Mouse (Mus musculus): ENCODE measurements at regions not wholly inside any gene's neighbourhood (a gene's known extent, or its start where the extent isn't known, plus 50 kb on each side); places are given as distances from the start of the nearest gene placed in this dataset.

GRCm38 (mm10) chr2:19714025-19714424 lies 56.5 kb downstream of the Otud1 start:
- DNase-seq = no peak

- peak; percentile 37 for DNase-seq
These were observed 58.1 kb downstream of the Otud1 start for GRCm38 (mm10) chr2:19715564-19716238.

DNA sequence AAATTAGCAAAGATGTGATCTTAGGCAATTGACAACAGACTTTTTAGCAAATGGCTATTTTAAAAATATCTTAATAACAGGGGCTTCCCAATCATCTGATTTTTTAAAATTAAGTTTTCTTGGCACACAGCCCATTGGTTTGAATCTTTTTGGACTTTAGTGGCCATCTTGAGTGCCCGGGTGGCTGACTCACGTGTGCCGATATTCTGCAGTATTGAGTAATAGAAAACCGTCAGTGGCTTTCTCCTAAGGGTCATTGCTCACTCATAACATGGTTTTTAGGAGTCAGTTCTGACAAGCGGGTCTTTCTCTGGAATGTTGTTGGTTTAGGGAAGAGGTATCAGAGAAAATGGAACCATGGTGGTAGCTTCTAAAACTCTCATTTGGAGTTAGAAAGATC lies 58.8 kb downstream of the Otud1 start:
- no peak for DNase-seq

- DNase-seq = no peak
These were observed 68.5 kb downstream of the Otud1 start for GRCm38 (mm10) chr2:19726085-19726484.

DNA sequence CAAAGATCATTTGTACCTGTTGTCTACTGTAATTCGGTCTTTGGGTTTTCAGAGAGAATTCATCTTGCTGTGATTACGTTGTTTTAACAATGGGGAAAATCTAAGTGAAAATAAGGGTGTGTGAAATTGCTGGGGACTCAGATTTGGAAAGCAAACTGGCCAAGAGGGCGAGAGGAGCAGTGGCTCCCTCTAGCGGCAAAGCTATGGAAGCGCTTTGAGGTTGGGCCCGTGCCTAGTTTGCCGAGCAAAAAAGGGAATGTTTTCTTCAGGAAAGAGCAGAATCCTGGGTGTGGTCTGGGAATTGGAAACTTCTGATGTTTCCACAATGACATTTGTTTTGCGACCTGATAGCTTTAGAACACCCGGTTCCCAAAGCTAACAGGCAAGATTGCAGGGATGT lies 69.4 kb downstream of the Otud1 start:
- DNase-seq = peak; percentile 52

- no peak for DNase-seq
These were observed 75.6 kb downstream of the Otud1 start for GRCm38 (mm10) chr2:19732922-19733859.

DNA sequence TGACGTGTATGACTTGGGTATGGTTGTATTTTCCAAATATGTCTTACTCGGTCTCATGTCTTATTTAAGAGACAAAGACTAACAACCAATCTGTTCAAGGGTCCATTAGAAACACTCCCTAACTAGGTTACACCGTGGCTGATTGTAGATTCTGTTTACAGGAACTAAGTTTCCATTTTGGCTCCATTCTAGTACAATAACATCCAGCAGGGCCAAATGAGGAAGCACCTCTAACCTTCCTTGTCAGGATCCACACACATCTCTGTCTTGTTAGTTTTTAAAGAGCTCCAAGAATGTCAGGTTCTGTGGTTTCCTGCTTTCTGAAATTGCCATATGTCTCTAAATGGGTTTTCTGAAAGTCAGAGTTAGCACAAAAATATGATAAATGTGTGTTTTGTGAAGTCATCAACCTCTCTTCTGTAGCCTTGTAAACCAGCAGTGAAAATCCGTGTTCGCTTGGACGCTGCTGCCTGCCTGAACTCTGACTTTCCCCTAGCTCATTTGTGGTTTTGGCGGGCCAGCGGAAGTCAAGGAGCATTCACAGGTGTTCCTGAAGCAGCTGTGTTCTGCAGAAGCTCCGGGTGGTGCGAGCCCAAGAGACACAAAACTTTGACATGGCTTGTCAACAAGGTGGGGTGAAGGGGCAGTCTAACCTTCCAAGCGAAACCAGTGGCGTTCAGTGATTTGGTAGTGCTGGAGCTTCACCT lies 76.8 kb downstream of the Otud1 start:
- no peak for DNase-seq

DNA sequence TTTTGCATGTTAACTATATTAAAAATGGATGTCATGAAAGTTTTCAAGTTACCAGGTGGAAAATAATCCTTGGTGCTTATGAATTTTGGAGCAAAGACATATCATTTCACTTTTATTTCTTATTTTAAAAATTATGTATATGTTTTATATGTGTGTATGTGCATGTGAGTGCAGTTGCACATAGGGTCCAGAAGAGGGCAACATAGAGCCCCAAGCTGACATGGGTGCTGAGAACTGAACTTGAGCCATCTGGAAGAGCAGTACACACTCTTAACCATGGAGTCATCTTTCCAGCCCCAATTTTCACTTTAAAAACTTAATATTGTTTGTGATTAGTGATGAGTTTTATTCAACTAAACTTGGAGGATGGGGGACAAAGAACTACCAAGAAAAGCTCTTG lies 84.0 kb downstream of the Otud1 start:
- DNase-seq = no peak

DNA sequence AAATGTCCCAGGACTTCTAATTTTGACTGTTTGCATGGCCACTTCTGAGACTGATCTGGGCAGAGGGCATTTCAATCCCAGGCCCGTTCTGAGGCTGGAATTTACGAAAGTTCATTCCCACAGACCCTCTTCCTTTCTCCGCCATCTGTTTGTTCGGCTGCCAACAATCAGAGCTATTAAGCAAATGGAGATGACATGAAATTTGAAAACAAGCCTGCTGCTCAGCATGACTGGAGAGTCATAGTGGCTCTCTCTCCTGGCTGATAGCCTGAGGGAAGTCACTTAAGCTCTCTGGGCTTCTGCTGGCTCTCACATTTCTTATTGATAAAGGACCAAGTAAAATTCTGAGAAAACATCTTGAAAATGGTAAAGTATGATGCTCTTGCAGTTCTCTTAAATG lies 85.9 kb downstream of the Otud1 start:
- no peak for DNase-seq

DNA sequence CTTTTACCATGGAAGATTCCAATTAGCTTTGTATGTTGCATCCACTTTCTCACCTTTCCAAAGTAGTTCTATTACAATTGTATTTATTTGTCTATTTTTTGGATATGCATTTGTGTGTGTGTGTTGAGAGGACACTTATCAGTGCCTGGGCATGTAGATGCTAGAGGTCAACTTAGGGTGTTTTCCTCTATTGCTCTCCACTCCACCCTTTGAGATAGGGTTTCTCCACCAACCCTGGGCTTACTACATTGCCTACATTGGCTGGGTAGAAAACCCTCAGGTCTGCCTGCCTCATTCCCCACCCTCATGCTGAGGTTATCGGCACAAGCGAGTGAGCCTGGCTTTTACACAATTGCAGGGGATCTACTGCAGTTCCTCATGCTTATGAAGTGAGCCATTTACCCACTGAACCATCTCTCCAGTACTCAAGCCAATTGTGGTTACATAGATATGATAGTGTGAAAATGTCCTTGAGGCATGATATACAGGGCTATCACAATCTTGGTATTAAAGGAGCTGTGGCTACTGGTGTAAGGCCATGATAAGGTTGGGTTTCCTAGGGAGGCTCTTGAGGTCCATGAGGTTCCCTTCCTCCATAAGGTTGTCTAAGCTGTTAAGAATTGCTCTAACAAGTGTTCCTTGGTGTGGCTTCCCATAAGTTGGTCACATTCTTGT lies 87.6 kb downstream of the Otud1 start:
- no peak for DNase-seq

GRCm38 (mm10) chr2:19752753-19753152 lies 95.2 kb downstream of the Otud1 start:
- DNase-seq = no peak

GRCm38 (mm10) chr2:19753479-19753878 lies 95.9 kb downstream of the Otud1 start:
- no peak for DNase-seq

- no peak for DNase-seq
These were observed 100.4 kb downstream of the Otud1 start for GRCm38 (mm10) chr2:19757910-19758309.

DNA sequence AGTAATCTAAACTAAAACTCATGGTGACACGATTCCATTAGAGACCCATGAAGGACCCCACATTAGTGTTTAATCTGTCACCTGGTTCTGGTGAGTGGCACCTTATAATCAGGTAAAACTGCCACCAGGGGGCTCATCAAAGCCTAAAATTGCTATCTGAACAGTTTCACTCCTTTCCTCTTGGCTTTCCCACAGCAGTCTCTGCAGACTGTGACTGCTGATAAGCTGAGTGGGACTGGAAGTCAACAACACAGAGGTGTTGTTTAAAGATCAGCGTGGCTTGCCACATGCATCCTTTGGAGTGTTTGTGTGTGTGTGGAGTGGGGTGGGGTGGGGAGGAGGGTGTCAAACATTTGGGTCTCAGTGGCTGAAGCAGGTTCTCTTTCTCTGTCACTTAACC lies 101.6 kb downstream of the Otud1 start:
- DNase-seq = no peak

GRCm38 (mm10) chr2:19759577-19759976 lies 102.0 kb downstream of the Otud1 start:
- no peak for DNase-seq

DNA sequence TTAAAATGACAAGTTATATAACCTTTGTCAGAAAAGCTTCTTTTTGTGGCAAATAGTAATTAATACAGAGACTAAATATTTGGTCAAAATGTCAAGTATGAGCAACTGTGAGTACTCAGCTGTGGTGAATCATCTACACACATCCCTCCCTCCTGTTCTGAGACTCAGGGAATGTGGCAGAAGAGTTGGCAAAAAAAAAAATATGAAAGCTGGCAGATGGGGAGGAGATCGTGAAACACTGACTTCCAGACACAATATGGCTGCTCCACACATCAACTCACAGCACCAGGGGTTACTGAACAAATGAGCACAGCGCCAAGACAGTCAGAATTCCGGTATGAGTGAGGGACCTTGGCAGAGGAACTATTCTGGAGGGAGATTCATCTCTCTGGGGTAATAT lies 105.4 kb downstream of the Otud1 start:
- DNase-seq = no peak

DNA sequence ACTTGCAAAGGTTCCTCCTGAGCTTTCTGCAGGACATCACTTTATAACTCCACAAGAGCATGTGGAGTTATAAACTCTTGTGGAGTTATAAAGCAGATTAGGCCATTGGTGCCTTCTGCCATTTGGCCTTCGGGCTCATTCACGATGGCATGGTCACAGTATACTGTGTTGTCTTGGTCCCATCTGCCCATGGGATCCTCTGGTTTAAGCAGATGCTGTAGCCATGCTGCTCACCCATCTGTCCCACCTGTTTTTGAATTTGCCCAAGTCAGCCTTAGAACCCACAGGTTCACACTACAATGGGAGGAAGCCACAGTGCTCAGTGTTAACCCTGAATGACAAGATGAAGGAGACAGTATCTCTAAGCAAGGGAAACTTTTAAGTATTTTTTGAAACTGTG lies 124.7 kb upstream of the Etl4 start:
- DNase-seq = no peak

- DNase-seq = no peak
These were observed 123.8 kb upstream of the Etl4 start for GRCm38 (mm10) chr2:19785663-19786260.

DNA sequence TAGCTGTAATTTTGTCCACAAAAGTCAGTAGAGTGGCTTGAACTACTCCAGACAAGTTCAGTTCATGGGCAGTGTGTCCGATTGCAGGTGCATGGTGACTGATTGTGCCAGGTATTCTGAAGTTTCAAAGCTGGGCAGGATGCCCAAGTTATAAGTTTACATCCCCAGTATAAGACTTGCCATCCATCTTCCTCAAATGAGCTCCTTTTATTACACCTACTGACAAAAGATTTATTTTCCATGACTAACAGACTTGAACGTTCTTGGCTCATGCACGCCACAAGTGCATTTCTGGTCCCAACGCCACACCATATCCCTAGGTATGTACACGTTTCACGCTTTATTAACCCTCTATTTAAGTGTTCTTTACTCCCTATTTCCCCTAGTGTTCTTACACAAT lies 117.4 kb upstream of the Etl4 start:
- no peak for DNase-seq

GRCm38 (mm10) chr2:19796790-19797189 lies 112.8 kb upstream of the Etl4 start:
- no peak for DNase-seq

Data from gastrocnemius, postnatal 25 days (tissue).